Mouse (Mus musculus) neural tube, embryonic 14.5 days (tissue): ENCODE results near the gene Mindy4. TPM values are rescaled to one million over a fixed set of nuclear protein-coding genes. Genes with fewer than 3 reads are reported as not detected.

ENCODE experiments used
- ATAC-seq: fragments of 200-750 bp; cut with Nextera tagmentation; 2 replicates; pipeline ENCODE4 v1.8.0; 2017; ENCODE audit warnings: low read depth, mild to moderate bottlenecking, moderate TSS enrichment, moderate library complexity
- H3K27ac ChIP-seq: fragments of 300-500 bp; sonication (generic); 2 replicates; pipeline ENCODE4 v1.5.1; 2014; ENCODE audit warnings: low read depth, mild to moderate bottlenecking, control low read depth, low read length, moderate library complexity, mixed read lengths
- H3K27me3 ChIP-seq: fragments of 300-500 bp; sonication (generic); 2 replicates; pipeline ENCODE4 v1.6.1; 2014; ENCODE audit warnings: low read length; ENCODE audit not compliant: control insufficient read depth, insufficient read depth
- H3K36me3 ChIP-seq: fragments of 300-500 bp; sonication (generic); 2 replicates; pipeline ENCODE4 v1.6.1; 2014; ENCODE audit warnings: low read length, mixed read lengths; ENCODE audit not compliant: control insufficient read depth, insufficient read depth
- H3K4me1 ChIP-seq: fragments of 300-500 bp; sonication (generic); 2 replicates; pipeline ENCODE4 v1.6.1; 2014; ENCODE audit warnings: low read length; ENCODE audit not compliant: control insufficient read depth, insufficient read depth
- H3K4me2 ChIP-seq: fragments of 300-500 bp; sonication (generic); 2 replicates; pipeline ENCODE4 v1.6.1; 2014; ENCODE audit warnings: mild to moderate bottlenecking, low read depth, low read length, control low read depth
- H3K4me3 ChIP-seq: fragments of 300-500 bp; sonication (generic); 2 replicates; pipeline ENCODE4 v1.5.1; 2014; ENCODE audit warnings: low read depth, low read length, control low read depth, mixed read lengths
- H3K9ac ChIP-seq: fragments of 300-500 bp; sonication (generic); replicated peaks from 2 replicates; pipeline ENCODE4 v1.6.1; 2014; ENCODE audit warnings: low read depth, mild to moderate bottlenecking, control low read depth, low read length, mixed read lengths
- H3K9me3 ChIP-seq: fragments of 300-500 bp; sonication (generic); 2 replicates; pipeline ENCODE4 v1.6.1; 2016; ENCODE audit warnings: low read length; ENCODE audit not compliant: control insufficient read depth
- WGBS: fragments of 180-500 bp; shearing (Covaris S2); extraction: QIAGEN DNeasy Blood & Tissue Kit; methylation state at CpG from one replicate; pipeline ENCODE4 v1.1.7; 2014; 5-methylcytosine and 5-hydroxymethylcytosine counted together
- polyA plus RNA-seq: library from polyadenylated mRNA; unstranded; fragments of >200 nt; fragmentation: Nextera tagmentation; extraction: Ambion mirVana; gene quantifications from 2 replicates; pipeline ENCODE4 v1.2.1, GENCODE M21; 2014

Mindy4 gene
- polyA plus RNA-seq, 1 experiment from 2014 or later, result 11.4 TPM

- H3K36me3 ChIP-seq, result no peaks in the 10 kb centered on the region
- peak; percentile 32; the same call in 1 of the 2 replicates for ATAC-seq
- H3K9me3 ChIP-seq, result no peaks in the 10 kb centered on the region
- WGBS, result 55% methylated on average over 5 of the region's 5 CpGs
- no peaks in the 10 kb centered on the region for H3K27me3 ChIP-seq
- H3K27ac ChIP-seq, result no peak overlapping the region
- 0 out of 2 replicates have a peak, but pooled peaks cover 2% of the 10 kb centered on the region for H3K4me1 ChIP-seq
- no peak overlapping the region for H3K9ac ChIP-seq
- no peak overlapping the region for H3K4me3 ChIP-seq
- no peak overlapping the region for H3K4me2 ChIP-seq
Measured at GRCm38 (mm10) chr6:55332100-55332772, 129.1 kb downstream of the Mindy4 start.

- no peaks in the 10 kb centered on the region for H3K36me3 ChIP-seq
- 59% methylated on average over 6 of the region's 6 CpGs for WGBS
- no peaks in the 10 kb centered on the region for H3K27me3 ChIP-seq
- no peak overlapping the region for H3K4me3 ChIP-seq
- ATAC-seq, result peak; percentile 32; the same call in 1 of the 2 replicates
- no peaks in the 10 kb centered on the region for H3K9me3 ChIP-seq
- no peak overlapping the region for H3K27ac ChIP-seq
- H3K4me1 ChIP-seq, result 0 out of 2 replicates have a peak, but pooled peaks cover 2% of the 10 kb centered on the region
- H3K9ac ChIP-seq, result no peak overlapping the region
- no peak overlapping the region for H3K4me2 ChIP-seq
Measured at GRCm38 (mm10) chr6:55332773-55333109, 129.6 kb downstream of the Mindy4 start.

DNA sequence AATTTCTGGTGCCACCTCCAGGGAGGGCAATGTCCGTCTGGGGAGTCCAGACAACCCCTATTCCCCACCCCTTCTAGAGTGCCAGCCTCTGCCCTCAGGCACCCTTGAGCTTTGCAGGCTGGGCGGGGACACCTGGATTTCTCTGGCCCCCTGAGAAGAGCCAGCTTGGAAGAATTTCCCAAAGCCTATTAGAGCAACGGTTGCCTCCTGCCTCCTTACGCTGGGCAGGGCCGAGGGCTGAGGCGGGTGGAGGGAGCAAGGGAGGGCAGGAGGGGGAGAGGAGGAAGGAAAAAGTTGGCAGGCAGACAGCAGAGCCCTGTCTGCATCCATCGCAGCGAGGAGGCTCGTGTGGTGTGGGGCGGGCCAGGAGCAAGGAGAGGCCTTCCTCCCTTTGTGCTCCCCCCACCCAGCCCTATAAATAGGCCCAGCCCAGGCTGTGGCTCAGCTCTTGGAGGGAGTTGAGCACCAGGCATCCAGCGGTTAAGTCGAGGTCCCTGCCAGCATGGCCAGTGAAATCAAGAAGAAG is 132.9 kb downstream of the Mindy4 start, which contains the start of gene Aqp1:
Aqp1 (plus strand) TSS at position 444 of the 526 bp plus-strand sequence.
- 0 out of 2 replicates have a peak, but pooled peaks cover 2% of the 10 kb centered on the region for H3K4me1 ChIP-seq
- H3K4me2 ChIP-seq, result no peak within 1 kb of the TSS
- H3K27me3 ChIP-seq, result no peaks in the 10 kb centered on the region
- no peak within 1 kb of the TSS for H3K4me3 ChIP-seq
- peak; percentile 79 for ATAC-seq
- no peaks in the 10 kb centered on the region for H3K9me3 ChIP-seq
- H3K36me3 ChIP-seq, result no peaks in the 10 kb centered on the region
- 23% methylated on average over 12 of the region's 12 CpGs for WGBS
- no peak within 1 kb of the TSS for H3K27ac ChIP-seq
- no peak within 1 kb of the TSS for H3K9ac ChIP-seq

- H3K4me1 ChIP-seq, result 0 out of 2 replicates have a peak, but pooled peaks cover 2% of the 10 kb centered on the region
- WGBS, result 90% methylated on average over 5 of the region's 5 CpGs
- no peaks in the 10 kb centered on the region for H3K9me3 ChIP-seq
- ATAC-seq, result no peak
- H3K4me2 ChIP-seq, result no peak overlapping the region
- H3K9ac ChIP-seq, result no peak overlapping the region
- H3K27ac ChIP-seq, result no peak overlapping the region
- H3K27me3 ChIP-seq, result no peaks in the 10 kb centered on the region
- no peaks in the 10 kb centered on the region for H3K36me3 ChIP-seq
- no peak overlapping the region for H3K4me3 ChIP-seq
Measured at GRCm38 (mm10) chr6:55337242-55337641, 134.1 kb downstream of the Mindy4 start.

- no peak overlapping the region for H3K4me2 ChIP-seq
- H3K4me3 ChIP-seq, result no peak overlapping the region
- H3K27ac ChIP-seq, result no peak overlapping the region
- H3K27me3 ChIP-seq, result no peaks in the 10 kb centered on the region
- whole genome bisulfite sequencing, result 71% methylated on average over 6 of the region's 6 CpGs
- H3K9me3 ChIP-seq, result no peaks in the 10 kb centered on the region
- H3K36me3 ChIP-seq, result no peaks in the 10 kb centered on the region
- ATAC-seq, result no peak
- no peak overlapping the region for H3K9ac ChIP-seq
- H3K4me1 ChIP-seq, result no peaks in the 10 kb centered on the region
Measured at GRCm38 (mm10) chr6:55338077-55338476, 134.9 kb downstream of the Mindy4 start.

- no peak for ATAC-seq
Measured at GRCm38 (mm10) chr6:55338934-55339825, 136.0 kb downstream of the Mindy4 start.

GRCm38 (mm10) chr6:55341688-55342087 is 138.5 kb downstream of the Mindy4 start:
- no peak overlapping the region for H3K9ac ChIP-seq
- H3K27ac ChIP-seq, result no peak overlapping the region
- no peaks in the 10 kb centered on the region for H3K4me1 ChIP-seq
- no peaks in the 10 kb centered on the region for H3K36me3 ChIP-seq
- no peak overlapping the region for H3K4me2 ChIP-seq
- H3K9me3 ChIP-seq, result no peaks in the 10 kb centered on the region
- 39% methylated on average over 5 of the region's 5 CpGs for WGBS
- H3K27me3 ChIP-seq, result no peaks in the 10 kb centered on the region
- ATAC-seq, result 0 out of 2 replicates have a peak, but pooled peaks have one; percentile 29
- no peak overlapping the region for H3K4me3 ChIP-seq

More at GRCm38 (mm10) chr6:55338934-55339825, 136.0 kb downstream of the Mindy4 start:
- H3K4me2 ChIP-seq, result no peak overlapping the region
- no peaks in the 10 kb centered on the region for H3K27me3 ChIP-seq
- H3K9me3 ChIP-seq, result no peaks in the 10 kb centered on the region
- no peaks in the 10 kb centered on the region for H3K4me1 ChIP-seq
- H3K9ac ChIP-seq, result no peak overlapping the region
- no peak overlapping the region for H3K4me3 ChIP-seq
- 83% methylated on average over 9 of the region's 9 CpGs for WGBS
- no peaks in the 10 kb centered on the region for H3K36me3 ChIP-seq
- H3K27ac ChIP-seq, result no peak overlapping the region

GRCm38 (mm10) chr6:55342328-55342727 is 139.1 kb downstream of the Mindy4 start:
- Histone ChIP-seq H3K36me3 (no peaks in the 10 kb centered on the region), H3K4me3 (no peak overlapping the region), H3K4me1 (no peaks in the 10 kb centered on the region), H3K27ac (no peak overlapping the region), H3K9me3 (no peaks in the 10 kb centered on the region), H3K27me3 (no peaks in the 10 kb centered on the region), H3K4me2 (no peak overlapping the region), H3K9ac (no peak overlapping the region)
- 81% methylated on average over 9 of the region's 9 CpGs for WGBS
- ATAC-seq, result peak; percentile 48; the same call in 1 of the 2 replicates
